Mouse (Mus musculus) heart, adult 9 months (tissue): Measurements from ENCODE around the gene Prpf4b.
A peak's percentile ranks its signal among the peaks of the same experiment; 100 is the strongest.
"Not testable (repeated sequence)": the region's sequence is repeated elsewhere in the genome, so short reads cannot be mapped to it uniquely, and the experiment has no call there.

Experiments
- DNase-seq, 2 experiments: peaks; one replicate each; pipeline ENCODE4 v3.0.0; 2022; ENCODE audit warnings: low spot score in 2 of 2

Gene Prpf4b

GRCm38 (mm10) chr13:34875166-34875710 is at the start of gene Prpf4b:
TSS of gene Prpf4b (plus strand) at chr13:34875302.
- peak; percentile 92 for DNase-seq

- DNase-seq: no peak
Observed at GRCm38 (mm10) chr13:34826760-34827690, 48.1 kb upstream of the Prpf4b start.

- no peak for DNase-seq
Observed at GRCm38 (mm10) chr13:34827988-34828882, 46.9 kb upstream of the Prpf4b start.

GRCm38 (mm10) chr13:34842851-34843250 is 32.3 kb upstream of the Prpf4b start:
- no peak for DNase-seq

- no peak for DNase-seq
Observed at GRCm38 (mm10) chr13:34850759-34851158, 24.3 kb upstream of the Prpf4b start.

GRCm38 (mm10) chr13:34851191-34851784 is 23.8 kb upstream of the Prpf4b start:
- no peak for DNase-seq

- peak in 1 of 2 experiments; percentile 5 for DNase-seq
Observed at GRCm38 (mm10) chr13:34857526-34857925, 17.6 kb upstream of the Prpf4b start.

GRCm38 (mm10) chr13:34859406-34859805 is 15.7 kb upstream of the Prpf4b start:
- no peak for DNase-seq

GRCm38 (mm10) chr13:34861166-34861565 is 13.9 kb upstream of the Prpf4b start:
- not testable (repeated sequence) for DNase-seq

- DNase-seq: peak; percentile 46 to 51
Observed at GRCm38 (mm10) chr13:34864420-34865169, 10.5 kb upstream of the Prpf4b start.

- peak; percentile 95 for DNase-seq
Observed at GRCm38 (mm10) chr13:34873801-34874681, 1.1 kb upstream of the Prpf4b start.

- DNase-seq: not testable (repeated sequence)
Observed at GRCm38 (mm10) chr13:34874736-34875135, 366 bp upstream of the Prpf4b start.

GRCm38 (mm10) chr13:34875741-34876445 is 791 bp downstream of the Prpf4b start:
- peak; percentile 59 to 63 for DNase-seq

GRCm38 (mm10) chr13:34876481-34876880 is 1.4 kb downstream of the Prpf4b start:
- no peak for DNase-seq

- DNase-seq: no peak
Observed at GRCm38 (mm10) chr13:34892871-34893270, 17.8 kb downstream of the Prpf4b start.

- no peak for DNase-seq
Observed at GRCm38 (mm10) chr13:34914614-34915013, 39.5 kb downstream of the Prpf4b start.

GRCm38 (mm10) chr13:34916520-34917167 is 41.5 kb downstream of the Prpf4b start:
- DNase-seq: no peak

GRCm38 (mm10) chr13:34924210-34924609 is 49.1 kb downstream of the Prpf4b start, which contains the start of the genes Fam217a and 4933417A18Rik:
TSS of gene Fam217a (minus strand) at chr13:34924310.
TSS of gene 4933417A18Rik (plus strand) at chr13:34924409.
- DNase-seq: no peak
